Mouse (Mus musculus) lung, postnatal 10 days (tissue): ENCODE data around the gene Cox6b1.
A peak's percentile ranks its signal among the peaks of the same experiment; 100 is the strongest.

Experiments
- DNase-seq: peaks from one replicate; pipeline ENCODE4 v3.0.0; 2021

Cox6b1 gene

GRCm38 (mm10) chr7:30608476-30608875 is 17.5 kb downstream of the Cox6b1 start:
- no peak for DNase-seq

GRCm38 (mm10) chr7:30607706-30608309 is 18.1 kb downstream of the Cox6b1 start:
- peak; percentile 80 for DNase-seq

- no peak for DNase-seq
Measured at GRCm38 (mm10) chr7:30604944-30605343, 21.0 kb downstream of the Cox6b1 start.

- no peak for DNase-seq
Measured at GRCm38 (mm10) chr7:30604424-30604823, 21.5 kb downstream of the Cox6b1 start.

GRCm38 (mm10) chr7:30602583-30602982 is 23.4 kb downstream of the Cox6b1 start:
- peak; percentile 80 for DNase-seq

- DNase-seq = peak; percentile 68
Measured at GRCm38 (mm10) chr7:30600651-30601050, 25.3 kb downstream of the Cox6b1 start.

- DNase-seq = peak; percentile 94
Measured at GRCm38 (mm10) chr7:30599933-30600353, 26.0 kb downstream of the Cox6b1 start.

GRCm38 (mm10) chr7:30598786-30599185 is 27.2 kb downstream of the Cox6b1 start, which contains the start of gene Zbtb32:
Zbtb32 (minus strand) TSS chr7:30598909.
- no peak for DNase-seq

GRCm38 (mm10) chr7:30596811-30597210 is 29.1 kb downstream of the Cox6b1 start:
- peak; percentile 43 for DNase-seq

- no peak for DNase-seq
Measured at GRCm38 (mm10) chr7:30596093-30596492, 29.9 kb downstream of the Cox6b1 start.

- DNase-seq = no peak
Measured at GRCm38 (mm10) chr7:30594510-30595024, 31.4 kb downstream of the Cox6b1 start.

GRCm38 (mm10) chr7:30593579-30594509 is 32.1 kb downstream of the Cox6b1 start:
- no peak for DNase-seq

- no peak for DNase-seq
Measured at GRCm38 (mm10) chr7:30592772-30593423, 33.1 kb downstream of the Cox6b1 start.

- DNase-seq = no peak
Measured at GRCm38 (mm10) chr7:30591605-30591951, 34.4 kb downstream of the Cox6b1 start.

- DNase-seq = no peak
Measured at GRCm38 (mm10) chr7:30590927-30591604, 34.9 kb downstream of the Cox6b1 start.

- DNase-seq = peak; percentile 93
Measured at GRCm38 (mm10) chr7:30589435-30590301, 36.3 kb downstream of the Cox6b1 start.

GRCm38 (mm10) chr7:30588676-30589434 is 37.1 kb downstream of the Cox6b1 start, which contains the start of gene Kmt2b:
Kmt2b (minus strand) TSS chr7:30588726.
- peak; percentile 99 for DNase-seq

GRCm38 (mm10) chr7:30587842-30588667 is 37.9 kb downstream of the Cox6b1 start:
- DNase-seq = peak; percentile 53

- no peak for DNase-seq
Measured at GRCm38 (mm10) chr7:30586455-30587020, 39.4 kb downstream of the Cox6b1 start.
